Mouse (Mus musculus): Measurements from ENCODE around the gene Kremen1.

Gene Kremen1

GRCm38 (mm10) chr11:5214483-5215040 is 46.8 kb downstream of the Kremen1 start:
- no peak for DNase-seq

GRCm38 (mm10) chr11:5203054-5203453 is 58.3 kb downstream of the Kremen1 start:
- no peak for DNase-seq

- DNase-seq, result no peak
These were observed 59.3 kb downstream of the Kremen1 start for GRCm38 (mm10) chr11:5201799-5202680.

- DNase-seq, result no peak
These were observed 61.5 kb downstream of the Kremen1 start for GRCm38 (mm10) chr11:5199879-5200278.

- no peak for DNase-seq
These were observed 64.3 kb downstream of the Kremen1 start for GRCm38 (mm10) chr11:5197068-5197467.

GRCm38 (mm10) chr11:5196583-5196982 is 64.8 kb downstream of the Kremen1 start:
- no peak for DNase-seq

- DNase-seq, result no peak
These were observed 67.8 kb downstream of the Kremen1 start for GRCm38 (mm10) chr11:5193576-5193881.

DNA sequence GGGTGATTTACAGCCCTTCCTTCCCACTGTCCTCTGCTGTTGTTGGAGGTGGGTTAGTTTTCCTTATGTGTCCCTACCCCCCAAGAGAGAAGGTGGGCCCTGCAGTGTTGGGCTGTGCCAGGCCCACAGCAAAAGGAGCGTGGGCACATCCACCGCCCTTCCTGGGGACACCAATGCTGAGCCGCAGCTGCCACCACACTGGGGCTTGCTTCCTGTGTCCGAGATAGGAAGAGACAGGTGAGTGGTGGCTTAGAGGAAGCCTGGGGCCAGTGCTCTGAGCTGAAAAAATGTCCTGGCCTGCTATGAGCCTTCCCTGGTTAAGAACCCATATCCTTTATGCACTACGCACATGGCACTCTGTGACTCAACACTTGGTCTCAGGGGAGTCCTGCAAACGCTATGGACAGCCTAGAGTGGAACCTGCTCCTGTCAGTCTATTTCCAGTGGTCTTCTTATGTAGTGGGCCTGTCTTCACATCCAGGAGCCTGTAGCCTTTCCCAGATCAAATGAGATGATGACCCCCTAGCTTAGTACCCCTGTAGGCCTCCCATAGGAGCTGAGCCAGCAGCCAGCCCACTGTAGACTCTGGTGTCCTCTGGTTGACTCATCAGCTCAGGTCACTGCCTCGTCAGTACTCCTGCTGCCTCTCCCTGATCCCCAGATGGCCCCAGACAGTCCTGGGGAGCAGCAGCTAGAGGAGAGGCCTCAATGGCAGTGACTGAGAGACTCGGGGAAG is 68.3 kb downstream of the Kremen1 start:
- no peak for DNase-seq

- DNase-seq, result no peak
These were observed 69.3 kb downstream of the Kremen1 start for GRCm38 (mm10) chr11:5192084-5192516.

- DNase-seq, result no peak
These were observed 72.0 kb downstream of the Kremen1 start for GRCm38 (mm10) chr11:5189239-5189933.

DNA sequence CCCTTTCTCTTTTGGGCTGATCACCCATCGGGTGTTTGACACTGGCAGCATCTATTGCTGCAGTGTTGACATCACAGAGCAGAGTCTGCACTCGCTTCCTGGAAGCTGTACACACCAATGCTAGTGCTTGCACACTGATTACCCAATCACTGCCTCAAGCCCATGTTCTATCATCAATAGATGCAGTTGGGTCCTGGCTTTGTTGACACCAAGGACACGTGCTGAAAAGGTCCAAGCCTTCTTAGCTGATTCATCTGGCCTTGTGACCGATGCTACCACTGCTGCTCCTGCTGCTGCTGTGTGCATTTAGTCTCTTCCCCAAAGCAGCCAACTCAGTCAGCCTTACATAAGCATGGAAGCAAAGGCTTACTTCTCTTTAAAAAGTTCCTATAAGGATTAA is 73.2 kb downstream of the Kremen1 start:
- no peak for DNase-seq

DNA sequence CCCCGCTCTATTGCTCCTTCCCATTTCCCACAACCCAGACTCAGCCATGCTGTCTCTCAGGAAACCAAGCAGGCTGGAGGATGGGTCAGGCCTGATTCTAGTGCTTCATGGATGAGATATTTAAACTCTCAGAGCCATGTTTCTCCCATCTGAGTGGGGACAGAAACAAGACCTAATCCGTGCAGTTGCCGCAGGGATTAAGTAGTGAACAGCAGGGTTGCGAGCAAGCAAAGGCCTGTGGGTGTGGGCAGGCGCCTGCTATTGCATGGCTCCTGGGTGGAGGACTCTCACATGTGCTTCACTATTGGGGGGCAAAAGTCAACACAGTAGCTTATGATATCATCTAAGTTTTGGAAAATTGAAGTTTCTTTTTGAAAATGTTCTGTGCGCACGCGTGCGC is 76.5 kb downstream of the Kremen1 start:
- no peak for DNase-seq

GRCm38 (mm10) chr11:5184250-5184649 is 77.1 kb downstream of the Kremen1 start:
- DNase-seq, result no peak

DNA sequence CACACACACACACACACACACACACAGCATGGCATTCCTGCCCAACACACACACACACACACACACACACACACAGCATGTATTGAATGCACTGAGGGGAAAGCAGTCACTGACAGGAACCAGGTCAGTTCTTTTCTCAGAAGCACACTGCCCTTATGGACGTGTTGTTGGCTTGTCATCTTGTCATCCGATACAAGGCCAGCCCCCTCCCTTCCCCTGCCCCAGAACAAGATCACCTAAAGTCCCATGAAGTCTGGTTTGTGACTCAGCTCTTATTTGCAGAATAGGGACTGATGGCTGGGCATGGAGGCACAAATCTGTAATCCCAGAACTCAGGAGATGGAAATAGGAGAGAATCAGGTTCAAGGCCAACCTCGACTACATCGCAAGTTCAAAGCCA is 78.5 kb downstream of the Kremen1 start:
- no peak for DNase-seq

DNA sequence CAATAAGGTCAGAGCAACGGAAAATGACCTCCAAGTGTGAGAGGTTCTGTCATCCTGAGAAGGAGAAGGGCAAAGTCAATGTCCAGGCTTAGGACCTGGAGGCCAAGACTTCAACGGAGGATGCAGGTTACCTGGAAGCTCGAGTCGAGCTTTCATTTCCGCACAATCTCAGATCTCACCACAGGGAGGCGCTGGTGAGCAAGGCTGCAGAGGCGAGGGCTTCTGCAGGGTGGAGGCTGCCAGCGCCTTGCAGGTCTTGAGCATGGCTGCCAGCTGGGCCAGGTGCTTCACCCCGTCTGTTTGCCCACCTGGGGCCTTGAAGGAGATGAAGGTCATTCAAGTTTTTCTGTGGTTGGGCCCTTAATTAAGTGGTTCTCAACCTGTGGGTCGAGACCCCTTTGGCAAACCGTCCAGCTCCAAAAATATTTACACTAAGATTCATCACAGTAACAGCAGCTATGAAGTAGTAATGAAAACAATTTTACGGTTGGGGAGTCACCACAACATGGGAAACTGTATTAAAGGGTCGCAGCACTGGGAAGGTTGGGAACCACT is 79.4 kb downstream of the Kremen1 start:
- peak; percentile 85 for DNase-seq

DNA sequence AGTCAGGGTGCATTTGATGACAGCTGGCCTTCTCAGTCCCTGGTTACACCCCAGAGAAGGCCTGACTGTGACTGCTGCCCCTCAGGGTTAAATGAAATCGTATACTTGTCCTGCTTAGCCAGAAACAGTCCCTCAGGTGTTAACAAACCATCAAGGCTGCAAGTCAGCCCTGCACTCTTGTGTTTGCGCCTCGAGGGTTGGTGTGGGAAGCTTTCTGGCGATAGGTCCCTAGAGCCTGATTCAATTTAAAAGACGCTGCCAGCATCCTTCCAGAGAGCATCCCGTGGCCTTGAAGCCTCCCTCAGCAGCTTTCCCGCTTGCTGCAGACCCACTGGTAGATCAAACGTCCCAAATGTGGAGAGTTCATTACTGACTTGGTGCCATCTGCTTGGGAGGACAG is 82.0 kb downstream of the Kremen1 start:
- DNase-seq, result no peak

- no peak for DNase-seq
These were observed 84.2 kb downstream of the Kremen1 start for GRCm38 (mm10) chr11:5177171-5177570.

DNA sequence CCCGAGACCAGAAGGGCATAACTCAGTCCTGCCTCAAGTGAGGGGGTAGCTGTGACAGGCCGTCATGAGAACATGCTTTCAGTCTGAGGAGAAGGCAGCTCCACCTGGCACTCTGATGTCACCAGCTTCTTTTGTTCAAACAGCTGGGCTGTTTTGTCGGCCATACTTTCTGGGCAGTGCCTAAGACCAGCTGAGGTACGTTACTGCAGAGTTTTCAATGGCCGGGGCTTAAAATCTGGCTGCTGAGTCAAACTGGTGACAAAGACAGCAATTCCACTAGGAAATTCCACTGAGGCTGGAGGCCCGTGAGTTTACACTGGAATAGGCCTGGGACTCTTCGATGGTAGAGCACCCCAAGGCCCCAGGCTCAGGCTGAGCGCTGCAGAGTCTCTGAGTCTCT is 84.7 kb downstream of the Kremen1 start:
- DNase-seq, result no peak

- DNase-seq, result no peak
These were observed 85.5 kb downstream of the Kremen1 start for GRCm38 (mm10) chr11:5175866-5176265.

GRCm38 (mm10) chr11:5175141-5175540 is 86.2 kb downstream of the Kremen1 start:
- no peak for DNase-seq

DNA sequence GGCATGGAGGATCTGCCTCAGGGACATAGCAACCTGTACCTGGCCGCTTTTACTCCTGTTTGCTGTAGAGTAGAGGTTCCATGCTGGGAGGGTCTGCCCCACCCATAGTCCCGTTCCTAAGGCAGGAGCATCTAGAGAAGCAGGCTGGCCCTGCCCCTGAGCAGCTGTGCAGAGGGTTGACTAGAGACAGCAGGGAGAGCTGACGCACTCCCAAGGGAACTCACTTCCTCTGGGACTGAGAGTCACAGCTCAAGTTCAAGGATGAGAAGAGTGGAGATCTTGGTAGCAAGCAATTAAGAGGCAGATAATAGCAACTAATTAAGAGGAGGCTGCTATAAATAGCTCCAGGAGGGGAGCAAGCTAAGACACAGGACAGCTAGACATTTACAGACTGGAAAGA is 88.5 kb downstream of the Kremen1 start:
- DNase-seq, result no peak

DNA sequence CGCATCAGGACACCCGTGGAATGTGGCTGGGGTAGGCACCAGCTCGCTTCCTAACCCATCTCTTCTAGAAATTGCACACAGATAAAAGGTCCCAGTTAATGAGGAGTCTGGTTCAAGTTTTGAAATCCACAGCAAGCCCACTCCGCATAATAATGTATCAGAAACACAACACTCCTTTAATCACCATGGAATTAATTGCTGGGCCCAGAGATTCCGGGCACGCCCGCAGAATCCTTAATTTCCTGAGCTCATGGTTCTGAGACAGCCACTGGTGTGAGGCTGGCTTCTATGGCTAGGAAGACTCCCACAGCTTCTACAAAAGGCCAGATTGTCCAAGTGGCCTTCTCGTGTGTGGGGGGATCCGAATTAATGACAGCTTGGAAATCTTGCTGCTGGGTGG is 94.0 kb downstream of the Kremen1 start:
- DNase-seq, result no peak

DNA sequence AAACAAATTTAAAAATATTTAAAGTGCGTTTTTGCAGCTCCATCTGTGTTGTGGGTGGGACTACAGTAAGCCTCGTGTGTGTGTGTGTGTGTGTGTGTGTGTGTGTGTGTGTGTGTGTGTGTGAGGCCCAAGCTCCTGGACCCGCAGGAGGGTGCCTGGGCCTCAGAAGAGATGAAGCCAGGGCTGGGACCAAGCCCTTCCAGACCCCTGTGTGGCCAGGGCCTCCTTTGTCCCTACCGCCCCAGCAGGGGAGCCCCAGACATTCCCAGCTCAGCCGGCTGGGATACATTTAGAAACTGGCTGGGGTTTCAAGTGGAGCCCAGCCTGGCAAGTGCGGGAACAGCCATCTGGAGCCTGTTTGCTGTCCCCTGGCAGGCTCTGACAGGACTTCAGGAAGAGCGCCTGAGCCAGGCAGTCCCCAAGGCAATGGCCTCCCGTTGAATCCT is 95.9 kb downstream of the Kremen1 start:
- DNase-seq, result peak; percentile 82

All from cerebellum, adult 8-10 months (tissue).